Mouse (Mus musculus): ENCODE results near the gene Ahnak2. TPM values are rescaled to one million over a fixed set of nuclear protein-coding genes. Genes with fewer than 3 reads are reported as not detected.

Gene Ahnak2
- polyA plus RNA-seq, 1 experiment from 2014 or later = 0.17 TPM

GRCm38 (mm10) chr12:112806044-112806443 is 3.6 kb upstream of the Ahnak2 start:
- ATAC-seq (ENCODE audit: insufficient number of reproducible peaks, low FRiP score, low TSS enrichment, low read depth) (no peak), DNase-seq (ENCODE audit: low spot score) (no peak)
- WGBS = 76% methylated on average over 6 of the region's 6 CpGs
- peaks cover 16% of the 10 kb centered on the region for H3K4me1 ChIP-seq (ENCODE audit: control insufficient read depth, insufficient read depth, low read length)
- peaks cover 9% of the 10 kb centered on the region; the same call in 1 of the 2 replicates for H3K27me3 ChIP-seq (ENCODE audit: control insufficient read depth, insufficient read depth, low read length)
- H3K36me3 ChIP-seq (ENCODE audit: control insufficient read depth, insufficient read depth, low read length) = no peaks in the 10 kb centered on the region
- H3K4me3 ChIP-seq (ENCODE audit: low read depth, low read length) = no peak overlapping the region
- H3K4me2 ChIP-seq (ENCODE audit: low read depth, severe bottlenecking) = no peak overlapping the region
- no peak overlapping the region for H3K27ac ChIP-seq (replicated peaks; ENCODE audit: low read depth, low read length)
- H3K9me3 ChIP-seq (ENCODE audit: control insufficient read depth, low read length) = no peaks in the 10 kb centered on the region
- no peak overlapping the region for H3K9ac ChIP-seq (ENCODE audit: low read length)

- no peak for ATAC-seq (ENCODE audit: insufficient number of reproducible peaks, low FRiP score, low TSS enrichment, low read depth)
- Histone ChIP-seq H3K4me3 (ENCODE audit: low read depth, low read length) (no peak overlapping the region), H3K9me3 (ENCODE audit: control insufficient read depth, low read length) (no peaks in the 10 kb centered on the region), H3K9ac (ENCODE audit: low read length) (no peak overlapping the region), H3K27me3 (ENCODE audit: control insufficient read depth, insufficient read depth, low read length) (peaks cover 13% of the 10 kb centered on the region; the same call in 1 of the 2 replicates), H3K27ac (replicated peaks; ENCODE audit: low read depth, low read length) (no peak overlapping the region), H3K36me3 (ENCODE audit: control insufficient read depth, insufficient read depth, low read length) (no peaks in the 10 kb centered on the region), H3K4me2 (ENCODE audit: low read depth, severe bottlenecking) (no peak overlapping the region), H3K4me1 (ENCODE audit: control insufficient read depth, insufficient read depth, low read length) (peaks cover 12% of the 10 kb centered on the region)
- DNase-seq (ENCODE audit: low spot score) = no peak
- WGBS = 59% methylated on average over 13 of the region's 13 CpGs
Measured at GRCm38 (mm10) chr12:112804046-112804445, 1.6 kb upstream of the Ahnak2 start.

GRCm38 (mm10) chr12:112802917-112803316 is 460 bp upstream of the Ahnak2 start:
- no peak overlapping the region for H3K9ac ChIP-seq (ENCODE audit: low read length)
- H3K27me3 ChIP-seq (ENCODE audit: control insufficient read depth, insufficient read depth, low read length) = peaks cover 13% of the 10 kb centered on the region; the same call in 1 of the 2 replicates
- H3K27ac ChIP-seq (replicated peaks; ENCODE audit: low read depth, low read length) = no peak overlapping the region
- H3K4me2 ChIP-seq (ENCODE audit: low read depth, severe bottlenecking) = peak overlapping the region; percentile 100; the same call in 1 of the 2 replicates
- WGBS = 20% methylated on average over 3 of the region's 3 CpGs
- H3K36me3 ChIP-seq (ENCODE audit: control insufficient read depth, insufficient read depth, low read length) = no peaks in the 10 kb centered on the region
- H3K9me3 ChIP-seq (ENCODE audit: control insufficient read depth, low read length) = no peaks in the 10 kb centered on the region
- H3K4me3 ChIP-seq (ENCODE audit: low read depth, low read length) = no peak overlapping the region
- H3K4me1 ChIP-seq (ENCODE audit: control insufficient read depth, insufficient read depth, low read length) = peaks cover 7% of the 10 kb centered on the region
- DNase-seq (ENCODE audit: low spot score) (no peak), ATAC-seq (ENCODE audit: insufficient number of reproducible peaks, low FRiP score, low TSS enrichment, low read depth) (no peak)

DNA sequence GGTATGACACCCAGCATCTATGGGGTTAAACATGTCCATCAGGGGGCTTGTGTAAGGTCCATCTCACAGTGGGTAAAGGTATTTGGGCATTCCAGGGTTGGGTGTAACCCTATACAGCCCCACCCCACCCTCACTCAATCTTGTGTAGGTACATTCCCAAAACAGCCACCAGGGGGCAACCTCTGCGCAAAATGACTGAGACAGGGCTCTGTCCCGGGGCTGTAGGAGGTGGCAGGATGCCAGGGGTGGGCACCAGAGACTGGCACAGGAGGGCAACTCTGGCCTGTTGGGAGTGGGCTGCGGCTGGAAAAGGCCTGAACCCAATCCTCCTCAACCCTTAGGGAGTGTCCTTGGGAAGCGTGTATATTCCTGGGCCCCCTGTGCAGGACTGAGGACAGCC is 2.0 kb downstream of the Ahnak2 start:
- no peaks in the 10 kb centered on the region for H3K36me3 ChIP-seq (ENCODE audit: control insufficient read depth, insufficient read depth, low read length)
- no peak overlapping the region for H3K4me2 ChIP-seq (ENCODE audit: low read depth, severe bottlenecking)
- no peaks in the 10 kb centered on the region for H3K9me3 ChIP-seq (ENCODE audit: control insufficient read depth, low read length)
- H3K27me3 ChIP-seq (ENCODE audit: control insufficient read depth, insufficient read depth, low read length) = peaks cover 13% of the 10 kb centered on the region; the same call in 1 of the 2 replicates
- ATAC-seq (ENCODE audit: insufficient number of reproducible peaks, low FRiP score, low TSS enrichment, low read depth) (0 out of 2 replicates have a peak, but pooled peaks have one; percentile 7), DNase-seq (ENCODE audit: low spot score) (peak; percentile 86)
- WGBS = 10% methylated on average over 4 of the region's 4 CpGs
- peaks cover 9% of the 10 kb centered on the region; the same call in 1 of the 2 replicates for H3K4me1 ChIP-seq (ENCODE audit: control insufficient read depth, insufficient read depth, low read length)
- no peak overlapping the region for H3K4me3 ChIP-seq (ENCODE audit: low read depth, low read length)
- no peak overlapping the region for H3K9ac ChIP-seq (ENCODE audit: low read length)
- no peak overlapping the region for H3K27ac ChIP-seq (replicated peaks; ENCODE audit: low read depth, low read length)

DNA sequence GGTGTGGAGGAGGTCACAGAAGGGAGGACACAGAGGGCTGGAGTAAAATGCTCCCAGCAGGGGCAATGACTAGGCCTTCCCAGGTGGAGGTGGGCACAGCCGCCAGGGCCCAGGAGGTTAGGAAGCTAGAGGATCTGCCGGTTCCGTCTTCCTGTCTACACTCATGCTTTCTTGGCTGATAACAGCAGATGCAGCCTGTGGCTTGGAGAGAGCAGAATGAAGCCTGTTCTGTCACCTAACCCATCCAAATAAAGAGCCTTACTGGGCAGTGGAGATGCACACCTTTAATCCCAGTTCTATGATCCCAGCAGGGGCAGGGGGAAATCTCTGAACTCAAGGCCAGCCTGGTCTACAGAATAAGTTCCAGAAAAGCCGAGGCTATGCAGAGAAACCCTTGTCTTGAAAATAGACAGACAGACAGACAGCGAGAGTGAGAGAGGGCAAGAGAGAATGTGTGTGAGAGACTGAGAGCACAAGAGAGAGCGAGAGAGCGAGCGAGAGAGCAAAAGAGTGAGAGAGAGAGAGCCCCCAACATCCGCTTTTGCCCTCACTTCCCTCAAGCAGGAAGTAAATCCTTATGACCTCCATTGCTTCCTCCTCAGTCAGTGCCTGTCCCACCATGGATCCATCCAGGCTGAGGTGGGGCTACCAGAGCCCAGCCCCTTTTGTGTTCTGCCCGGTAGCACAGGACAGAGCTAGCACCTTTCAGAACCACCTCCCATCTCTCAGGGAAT is 3.1 kb downstream of the Ahnak2 start:
- ATAC-seq (ENCODE audit: insufficient number of reproducible peaks, low FRiP score, low TSS enrichment, low read depth) = no peak
- 83% methylated on average over 10 of the region's 10 CpGs for WGBS
- Histone ChIP-seq H3K4me1 (ENCODE audit: control insufficient read depth, insufficient read depth, low read length) (peaks cover 9% of the 10 kb centered on the region; the same call in 1 of the 2 replicates), H3K27me3 (ENCODE audit: control insufficient read depth, insufficient read depth, low read length) (peaks cover 13% of the 10 kb centered on the region; the same call in 1 of the 2 replicates), H3K9me3 (ENCODE audit: control insufficient read depth, low read length) (no peaks in the 10 kb centered on the region), H3K36me3 (ENCODE audit: control insufficient read depth, insufficient read depth, low read length) (no peaks in the 10 kb centered on the region), H3K4me2 (ENCODE audit: low read depth, severe bottlenecking) (no peak overlapping the region), H3K9ac (ENCODE audit: low read length) (no peak overlapping the region), H3K27ac (replicated peaks; ENCODE audit: low read depth, low read length) (no peak overlapping the region), H3K4me3 (ENCODE audit: low read depth, low read length) (no peak overlapping the region)
- DNase-seq (ENCODE audit: low spot score) = no peak

DNA sequence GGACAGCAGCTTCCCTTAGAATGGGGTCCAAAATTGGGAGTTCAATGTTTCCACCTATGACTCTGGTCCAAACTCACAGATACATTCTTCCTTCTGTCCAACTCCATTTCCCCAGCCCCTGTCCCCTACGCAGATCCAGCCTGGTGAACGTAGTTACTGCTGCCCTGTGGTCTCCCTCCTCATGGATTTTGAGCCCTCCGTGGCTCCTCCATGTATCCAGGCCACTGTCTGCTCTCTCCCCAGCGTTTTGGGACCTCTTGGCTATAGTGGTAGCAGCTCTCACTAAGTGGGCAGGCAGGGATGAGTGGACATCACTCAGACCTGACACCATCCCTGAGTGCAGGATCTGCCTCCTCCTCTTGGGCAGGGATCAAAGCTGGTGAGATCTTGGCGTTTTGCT is 3.7 kb downstream of the Ahnak2 start:
- Histone ChIP-seq H3K4me1 (ENCODE audit: control insufficient read depth, insufficient read depth, low read length) (peaks cover 13% of the 10 kb centered on the region; the same call in 1 of the 2 replicates), H3K9ac (ENCODE audit: low read length) (no peak overlapping the region), H3K36me3 (ENCODE audit: control insufficient read depth, insufficient read depth, low read length) (no peaks in the 10 kb centered on the region), H3K9me3 (ENCODE audit: control insufficient read depth, low read length) (no peaks in the 10 kb centered on the region), H3K27ac (replicated peaks; ENCODE audit: low read depth, low read length) (no peak overlapping the region), H3K27me3 (ENCODE audit: control insufficient read depth, insufficient read depth, low read length) (peaks cover 13% of the 10 kb centered on the region; the same call in 1 of the 2 replicates), H3K4me3 (ENCODE audit: low read depth, low read length) (no peak overlapping the region), H3K4me2 (ENCODE audit: low read depth, severe bottlenecking) (no peak overlapping the region)
- 73% methylated on average over 5 of the region's 5 CpGs for WGBS
- ATAC-seq (ENCODE audit: insufficient number of reproducible peaks, low FRiP score, low TSS enrichment, low read depth) = no peak
- no peak for DNase-seq (ENCODE audit: low spot score)

- Histone ChIP-seq H3K27ac (replicated peaks; ENCODE audit: low read depth, low read length) (no peak overlapping the region), H3K4me3 (ENCODE audit: low read depth, low read length) (no peak overlapping the region), H3K4me2 (ENCODE audit: low read depth, severe bottlenecking) (no peak overlapping the region), H3K9me3 (ENCODE audit: control insufficient read depth, low read length) (no peaks in the 10 kb centered on the region), H3K9ac (ENCODE audit: low read length) (no peak overlapping the region), H3K4me1 (ENCODE audit: control insufficient read depth, insufficient read depth, low read length) (peaks cover 13% of the 10 kb centered on the region; the same call in 1 of the 2 replicates), H3K27me3 (ENCODE audit: control insufficient read depth, insufficient read depth, low read length) (peaks cover 13% of the 10 kb centered on the region; the same call in 1 of the 2 replicates), H3K36me3 (ENCODE audit: control insufficient read depth, insufficient read depth, low read length) (no peaks in the 10 kb centered on the region)
- WGBS = 42% methylated on average over 5 of the region's 5 CpGs
- DNase-seq (ENCODE audit: low spot score) (no peak), ATAC-seq (ENCODE audit: insufficient number of reproducible peaks, low FRiP score, low TSS enrichment, low read depth) (no peak)
Measured at GRCm38 (mm10) chr12:112798332-112798681, 4.2 kb downstream of the Ahnak2 start.

DNA sequence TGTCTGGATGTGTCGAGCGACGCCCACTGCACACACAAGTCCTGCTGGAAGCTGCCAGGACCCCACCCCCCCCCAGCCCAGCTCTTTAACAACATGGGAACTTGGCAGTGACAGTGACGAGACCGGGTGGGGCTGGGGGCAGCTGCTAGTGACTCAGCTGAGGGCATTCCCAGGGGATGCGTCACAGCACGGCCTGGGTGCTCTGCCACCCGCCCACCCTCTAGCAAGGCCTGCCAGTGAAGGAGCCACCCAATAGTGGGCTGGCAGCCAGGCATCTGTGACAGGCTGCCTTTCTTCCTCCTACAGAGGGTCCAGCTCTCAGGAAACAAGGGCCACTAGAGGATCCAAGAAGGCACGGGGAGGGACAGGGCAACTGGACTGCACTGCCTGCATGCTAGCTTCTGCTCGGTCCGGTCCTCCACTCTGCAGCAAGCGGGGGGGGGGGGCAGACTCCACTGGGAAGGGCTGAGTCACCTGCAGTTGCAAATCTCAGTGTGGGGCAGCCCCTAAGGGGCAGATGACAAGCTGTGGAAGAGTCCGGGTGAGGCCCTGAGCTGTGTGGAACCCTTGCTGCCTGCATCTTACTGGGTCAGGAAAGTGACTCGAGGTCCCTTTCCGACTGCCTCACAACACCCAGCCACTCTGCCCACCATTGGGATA is 4.7 kb downstream of the Ahnak2 start:
- Histone ChIP-seq H3K36me3 (ENCODE audit: control insufficient read depth, insufficient read depth, low read length) (no peaks in the 10 kb centered on the region), H3K9me3 (ENCODE audit: control insufficient read depth, low read length) (no peaks in the 10 kb centered on the region), H3K4me1 (ENCODE audit: control insufficient read depth, insufficient read depth, low read length) (peaks cover 11% of the 10 kb centered on the region; the same call in 1 of the 2 replicates), H3K4me3 (ENCODE audit: low read depth, low read length) (no peak overlapping the region), H3K9ac (ENCODE audit: low read length) (no peak overlapping the region), H3K27ac (replicated peaks; ENCODE audit: low read depth, low read length) (no peak overlapping the region), H3K27me3 (ENCODE audit: control insufficient read depth, insufficient read depth, low read length) (peaks cover 13% of the 10 kb centered on the region; the same call in 1 of the 2 replicates), H3K4me2 (ENCODE audit: low read depth, severe bottlenecking) (no peak overlapping the region)
- DNase-seq (ENCODE audit: low spot score) (no peak), ATAC-seq (ENCODE audit: insufficient number of reproducible peaks, low FRiP score, low TSS enrichment, low read depth) (no peak)
- 54% methylated on average over 15 of the region's 15 CpGs for WGBS
